Mouse (Mus musculus): ENCODE measurements around the gene Cmss1. TPM values are rescaled to one million over a fixed set of nuclear protein-coding genes. Genes with fewer than 3 reads are reported as not detected.

Gene Cmss1
- 10 to 100 TPM; 63.7 to 86.8 (median 76.8) TPM for total RNA-seq (2022)

GRCm38 (mm10) chr16:57606444-57607227 is at the start of gene Cmss1:
Gene Cmss1, minus strand, starts transcription at chr16:57606864.
- peak; percentile 74 for DNase-seq (ENCODE audit: low spot score)

GRCm38 (mm10) chr16:57649888-57650287 is 43.2 kb upstream of the Cmss1 start:
- DNase-seq (ENCODE audit: low spot score): no peak

GRCm38 (mm10) chr16:57641346-57641885 is 34.8 kb upstream of the Cmss1 start:
- peak; percentile 57 for DNase-seq (ENCODE audit: low spot score)

GRCm38 (mm10) chr16:57634766-57635165 is 28.1 kb upstream of the Cmss1 start:
- DNase-seq (ENCODE audit: low spot score): no peak

GRCm38 (mm10) chr16:57634191-57634590 is 27.5 kb upstream of the Cmss1 start:
- DNase-seq (ENCODE audit: low spot score): peak; percentile 75

- DNase-seq (ENCODE audit: low spot score): peak; percentile 31
These were observed 5.1 kb upstream of the Cmss1 start for GRCm38 (mm10) chr16:57611768-57612167.

- DNase-seq (ENCODE audit: low spot score): no peak
These were observed 5.6 kb downstream of the Cmss1 start for GRCm38 (mm10) chr16:57601031-57601430.

- DNase-seq (ENCODE audit: low spot score): no peak
These were observed 9.2 kb downstream of the Cmss1 start for GRCm38 (mm10) chr16:57597295-57597957.

GRCm38 (mm10) chr16:57593422-57594157 is 13.1 kb downstream of the Cmss1 start:
- DNase-seq (ENCODE audit: low spot score): peak; percentile 73

- DNase-seq (ENCODE audit: low spot score): no peak
These were observed 21.5 kb downstream of the Cmss1 start for GRCm38 (mm10) chr16:57585201-57585600.

GRCm38 (mm10) chr16:57582008-57582407 is 24.7 kb downstream of the Cmss1 start:
- peak; percentile 52 for DNase-seq (ENCODE audit: low spot score)

- DNase-seq (ENCODE audit: low spot score): no peak
These were observed 26.6 kb downstream of the Cmss1 start for GRCm38 (mm10) chr16:57580041-57580440.

- no peak for DNase-seq (ENCODE audit: low spot score)
These were observed 29.1 kb downstream of the Cmss1 start for GRCm38 (mm10) chr16:57577519-57577918.

- DNase-seq (ENCODE audit: low spot score): no peak
These were observed 30.8 kb downstream of the Cmss1 start for GRCm38 (mm10) chr16:57575764-57576388.

GRCm38 (mm10) chr16:57573831-57574230 is 32.8 kb downstream of the Cmss1 start:
- DNase-seq (ENCODE audit: low spot score): no peak

GRCm38 (mm10) chr16:57570789-57571311 is 35.8 kb downstream of the Cmss1 start:
- DNase-seq (ENCODE audit: low spot score): no peak

GRCm38 (mm10) chr16:57568648-57569404 is 37.8 kb downstream of the Cmss1 start:
- DNase-seq (ENCODE audit: low spot score): no peak

GRCm38 (mm10) chr16:57566215-57566614 is 40.4 kb downstream of the Cmss1 start:
- DNase-seq (ENCODE audit: low spot score): no peak

- no peak for DNase-seq (ENCODE audit: low spot score)
These were observed 41.9 kb downstream of the Cmss1 start for GRCm38 (mm10) chr16:57564807-57565206.

- DNase-seq (ENCODE audit: low spot score): no peak
These were observed 43.2 kb downstream of the Cmss1 start for GRCm38 (mm10) chr16:57563453-57563852.

GRCm38 (mm10) chr16:57560185-57560584 is 46.5 kb downstream of the Cmss1 start:
- no peak for DNase-seq (ENCODE audit: low spot score)
